Mouse (Mus musculus) embryonic facial prominence, embryonic 10.5 days (tissue): ENCODE measurements around the gene Slc7a7. TPM values are rescaled to one million over a fixed set of nuclear protein-coding genes. Genes with fewer than 3 reads are reported as not detected.

Experiments used
- polyA plus RNA-seq: library from polyadenylated mRNA; unstranded; fragments of >200 nt; fragmentation: Nextera tagmentation; extraction: Ambion mirVana; gene quantifications from 2 replicates; pipeline ENCODE4 v1.2.1, GENCODE M21; 2016

The Slc7a7 gene
- polyA plus RNA-seq, 1 experiment from 2014 or later = 3.6 TPM

Other genes starting within 250 kb of the Slc7a7 start
- gene Dad1, start 163.7 kb downstream of the Slc7a7 start, polyA plus RNA-seq = 229 and 238 TPM in 2 replicates
- 37.3 and 39.9 TPM in 2 replicates for gene Abhd4, start 163.6 kb downstream of the Slc7a7 start, polyA plus RNA-seq
- not detected in 2 replicates for gene Olfr49, start 132.8 kb downstream of the Slc7a7 start, polyA plus RNA-seq
- 49.1 and 51.5 TPM in 2 replicates for gene Oxa1l, start 56.9 kb downstream of the Slc7a7 start, polyA plus RNA-seq
- 201 and 207 TPM in 2 replicates for gene Mrpl52, start 9.1 kb upstream of the Slc7a7 start, polyA plus RNA-seq
- gene Mmp14, start 13.8 kb upstream of the Slc7a7 start, polyA plus RNA-seq = 62.7 and 69.5 TPM in 2 replicates
- 23.2 and 23.4 TPM in 2 replicates for gene Lrp10, start 46.4 kb upstream of the Slc7a7 start, polyA plus RNA-seq
- 9.1 and 9.9 TPM in 2 replicates for gene Rem2, start 58.3 kb upstream of the Slc7a7 start, polyA plus RNA-seq
- 139 and 149 TPM in 2 replicates for gene Prmt5, start 99.7 kb upstream of the Slc7a7 start, polyA plus RNA-seq
- gene Haus4, start 136.8 kb upstream of the Slc7a7 start, polyA plus RNA-seq = 58.9 and 60.5 TPM in 2 replicates
- 79.7 and 95.4 TPM in 2 replicates for gene Ajuba, start 159.8 kb upstream of the Slc7a7 start, polyA plus RNA-seq
- gene 4931414P19Rik, start 188.2 kb upstream of the Slc7a7 start, polyA plus RNA-seq = 9.3 and 12.4 TPM in 2 replicates
- 486 and 490 TPM in 2 replicates for gene Psmb5, start 200.2 kb upstream of the Slc7a7 start, polyA plus RNA-seq
- gene Psmb11, start 203.7 kb upstream of the Slc7a7 start, polyA plus RNA-seq = 0.04 and 0.12 TPM in 2 replicates
- gene Gm17606, start 223.2 kb upstream of the Slc7a7 start, polyA plus RNA-seq = not detected in 2 replicates
- gene Cdh24, start 223.6 kb upstream of the Slc7a7 start, polyA plus RNA-seq = 5.3 and 6.0 TPM in 2 replicates